Mouse (Mus musculus): ENCODE measurements around the gene Otof. TPM values are rescaled to one million over a fixed set of nuclear protein-coding genes. Genes with fewer than 3 reads are reported as not detected.

Otof gene
- polyA plus RNA-seq, 1 experiment from 2014 or later, result 1.2 TPM

DNA sequence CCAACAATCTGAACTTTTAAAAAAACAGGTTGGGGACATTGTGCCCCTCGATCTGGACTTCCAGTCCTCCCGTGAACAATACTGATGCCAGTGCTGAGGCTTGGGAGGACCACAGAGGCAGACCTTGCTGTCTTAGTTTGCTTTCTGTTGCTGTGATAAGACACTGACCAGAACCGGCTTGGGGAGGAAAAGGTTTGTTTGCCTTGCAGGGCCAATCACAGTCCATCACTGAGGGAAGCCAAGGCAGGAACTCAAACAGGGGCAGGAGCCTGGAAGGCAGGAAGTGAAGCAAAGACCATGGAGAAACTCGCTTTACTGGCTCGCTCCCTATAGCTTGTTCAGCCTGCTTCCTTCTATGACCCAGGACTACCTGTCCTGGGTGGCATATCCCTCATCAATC, 10.4 kb upstream of the Otof start:
- 84% methylated on average over 5 of the region's 5 CpGs for WGBS
- peaks cover 8% of the 10 kb centered on the region for H3K4me1 ChIP-seq (replicated peaks)

DNA sequence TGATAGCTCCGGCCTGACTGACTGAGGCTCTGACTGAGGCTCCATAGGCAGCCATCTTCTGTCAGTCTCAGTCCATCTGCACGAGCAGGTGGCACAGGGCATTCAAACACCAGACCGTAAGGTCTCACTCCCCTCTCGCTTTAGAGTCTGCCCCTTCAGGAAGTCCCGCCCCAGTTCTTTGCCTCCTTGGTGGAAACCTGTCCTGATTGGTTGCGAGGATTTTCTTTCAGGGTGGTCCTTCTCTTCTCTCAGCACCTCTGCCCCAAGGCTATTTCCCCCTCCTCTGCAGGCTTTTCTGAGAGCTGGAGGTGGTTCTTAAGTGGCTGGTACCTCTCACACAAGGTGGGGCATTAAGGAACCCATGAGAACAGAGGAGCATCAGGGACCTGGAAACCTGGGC, 8.7 kb upstream of the Otof start:
- Histone ChIP-seq H3K27ac (no peak overlapping the region), H3K36me3 (no peaks in the 10 kb centered on the region), H3K9me3 (no peaks in the 10 kb centered on the region), H3K27me3 (peaks cover 13% of the 10 kb centered on the region), H3K4me2 (replicated peaks) (no peak overlapping the region), H3K4me1 (replicated peaks) (peaks cover 21% of the 10 kb centered on the region), H3K9ac (replicated peaks) (no peak overlapping the region), H3K4me3 (replicated peaks) (no peak overlapping the region)
- WGBS, result 66% methylated on average over 6 of the region's 6 CpGs
- ATAC-seq, result no peak

More for the DNA sequence above, 10.4 kb upstream of the Otof start:
- H3K27ac ChIP-seq, result no peak overlapping the region
- H3K4me2 ChIP-seq (replicated peaks), result no peak overlapping the region
- ATAC-seq, result no peak
- H3K27me3 ChIP-seq, result 0 out of 2 replicates have a peak, but pooled peaks cover 3% of the 10 kb centered on the region
- no peak overlapping the region for H3K4me3 ChIP-seq (replicated peaks)
- H3K9me3 ChIP-seq, result no peaks in the 10 kb centered on the region
- no peaks in the 10 kb centered on the region for H3K36me3 ChIP-seq
- no peak overlapping the region for H3K9ac ChIP-seq (replicated peaks)

DNA sequence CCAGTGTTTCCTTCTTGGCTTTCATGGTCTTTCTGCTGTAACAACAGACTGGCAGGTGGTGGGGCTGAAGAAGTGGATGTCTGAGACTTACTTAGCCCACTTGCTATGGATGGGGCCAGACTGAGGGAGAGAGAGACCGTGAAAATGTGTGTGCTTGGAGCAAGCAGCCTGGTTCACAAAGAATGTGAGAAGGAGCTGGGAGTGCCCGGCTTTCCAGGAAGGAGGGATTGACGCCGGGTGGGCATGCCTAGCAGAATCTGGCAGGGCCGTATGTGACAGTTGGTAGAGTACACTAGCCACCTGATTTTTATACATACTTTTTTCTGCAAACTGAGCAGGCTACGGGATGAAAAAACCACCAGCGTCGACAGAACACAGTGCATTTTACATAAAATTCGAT, 4.6 kb upstream of the Otof start:
- Histone ChIP-seq H3K27me3 (peaks cover 25% of the 10 kb centered on the region), H3K9ac (replicated peaks) (peak overlapping the region; percentile 51), H3K9me3 (no peaks in the 10 kb centered on the region), H3K4me2 (replicated peaks) (peak overlapping the region; percentile 56), H3K4me1 (replicated peaks) (peaks cover 31% of the 10 kb centered on the region), H3K4me3 (replicated peaks) (peak overlapping the region; percentile 28), H3K36me3 (no peaks in the 10 kb centered on the region), H3K27ac (no peak overlapping the region)
- 41% methylated on average over 9 of the region's 9 CpGs for WGBS
- ATAC-seq, result 0 out of 2 replicates have a peak, but pooled peaks have one; percentile 4

GRCm38 (mm10) chr5:30465861-30466260, 4.1 kb upstream of the Otof start, which contains the start of gene 1700001C02Rik:
1700001C02Rik (plus strand) TSS chr5:30466047.
- WGBS, result 15% methylated on average over 21 of the region's 21 CpGs
- Histone ChIP-seq H3K4me2 (replicated peaks) (peak within 1 kb of the TSS; percentile 56), H3K36me3 (no peaks in the 10 kb centered on the region), H3K27ac (no peak within 1 kb of the TSS), H3K4me1 (replicated peaks) (peaks cover 33% of the 10 kb centered on the region), H3K9me3 (no peaks in the 10 kb centered on the region), H3K4me3 (replicated peaks) (peak within 1 kb of the TSS; percentile 28), H3K27me3 (peaks cover 25% of the 10 kb centered on the region), H3K9ac (replicated peaks) (peak within 1 kb of the TSS; percentile 51)
- ATAC-seq, result peak; percentile 35

DNA sequence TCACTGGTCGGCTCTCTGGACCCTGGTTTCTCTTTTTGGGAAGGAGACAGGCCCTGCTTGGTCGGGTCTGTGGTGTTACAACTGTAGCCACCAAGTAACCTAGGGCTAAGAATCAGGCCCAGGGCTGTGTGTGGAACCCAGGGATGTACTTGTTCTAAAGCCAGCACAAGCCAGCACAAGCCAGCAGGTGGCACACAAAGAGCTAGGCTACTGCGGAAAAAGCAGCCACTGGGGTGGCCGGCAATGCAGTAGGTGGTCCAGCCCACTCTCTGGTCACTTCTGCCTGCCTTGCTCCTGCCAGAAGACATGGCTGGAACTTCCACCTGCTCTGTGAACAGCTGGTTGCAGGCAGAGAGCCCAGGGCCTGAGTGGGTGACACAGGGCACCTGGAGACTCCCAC, 1.6 kb downstream of the Otof start:
- 34% methylated on average over 4 of the region's 4 CpGs for WGBS
- peaks cover 10% of the 10 kb centered on the region; the same call in 1 of the 2 replicates for H3K27me3 ChIP-seq
- H3K4me1 ChIP-seq (replicated peaks), result peaks cover 20% of the 10 kb centered on the region
- no peak for ATAC-seq
- H3K9ac ChIP-seq (replicated peaks), result no peak overlapping the region
- no peak overlapping the region for H3K4me2 ChIP-seq (replicated peaks)
- H3K36me3 ChIP-seq, result no peaks in the 10 kb centered on the region
- H3K27ac ChIP-seq, result no peak overlapping the region
- no peak overlapping the region for H3K4me3 ChIP-seq (replicated peaks)
- no peaks in the 10 kb centered on the region for H3K9me3 ChIP-seq

GRCm38 (mm10) chr5:30456056-30456455, 5.7 kb downstream of the Otof start:
- Histone ChIP-seq H3K4me1 (replicated peaks) (peaks cover 6% of the 10 kb centered on the region; the same call in 1 of the 2 replicates), H3K9me3 (no peaks in the 10 kb centered on the region), H3K9ac (replicated peaks) (no peak overlapping the region), H3K4me2 (replicated peaks) (no peak overlapping the region), H3K4me3 (replicated peaks) (no peak overlapping the region), H3K27ac (no peak overlapping the region), H3K36me3 (no peaks in the 10 kb centered on the region), H3K27me3 (no peaks in the 10 kb centered on the region)
- no peak for ATAC-seq
- 64% methylated on average over 6 of the region's 6 CpGs for WGBS

DNA sequence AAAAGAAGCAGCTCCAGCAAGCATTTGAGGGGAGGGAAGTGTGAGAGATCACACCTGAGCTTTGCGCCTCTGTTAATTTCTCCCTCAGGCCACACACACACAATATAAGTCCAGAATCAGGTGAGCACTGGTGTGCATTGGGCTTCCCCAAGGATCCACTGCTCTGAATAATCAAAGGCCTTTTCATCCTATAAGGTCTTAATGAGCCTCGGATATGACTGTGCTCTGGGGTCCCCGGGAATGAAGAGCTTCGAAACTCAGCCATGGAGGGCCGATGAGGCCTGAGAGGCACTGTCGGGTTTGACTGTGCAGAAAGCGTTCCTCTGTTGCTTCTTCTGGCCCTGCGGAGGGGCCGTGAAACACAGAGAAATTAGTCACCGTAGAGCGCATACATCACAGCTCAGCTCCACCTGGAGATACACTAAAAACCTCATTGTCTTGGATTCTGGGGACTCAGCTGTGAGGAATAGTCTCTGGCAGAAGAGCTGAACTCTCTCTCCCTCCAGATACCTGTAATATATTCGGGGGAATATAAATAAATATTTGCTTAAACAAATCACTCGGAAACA, 17.3 kb downstream of the Otof start:
- 80% methylated on average over 13 of the region's 13 CpGs for WGBS
- Histone ChIP-seq H3K36me3 (no peaks in the 10 kb centered on the region), H3K4me3 (replicated peaks) (no peak overlapping the region), H3K27me3 (0 out of 2 replicates have a peak, but pooled peaks cover 3% of the 10 kb centered on the region), H3K4me2 (replicated peaks) (no peak overlapping the region), H3K27ac (peak overlapping the region; percentile 60; the same call in 1 of the 2 replicates), H3K4me1 (replicated peaks) (peaks cover 6% of the 10 kb centered on the region; the same call in 1 of the 2 replicates), H3K9me3 (no peaks in the 10 kb centered on the region), H3K9ac (replicated peaks) (no peak overlapping the region)
- ATAC-seq, result no peak

DNA sequence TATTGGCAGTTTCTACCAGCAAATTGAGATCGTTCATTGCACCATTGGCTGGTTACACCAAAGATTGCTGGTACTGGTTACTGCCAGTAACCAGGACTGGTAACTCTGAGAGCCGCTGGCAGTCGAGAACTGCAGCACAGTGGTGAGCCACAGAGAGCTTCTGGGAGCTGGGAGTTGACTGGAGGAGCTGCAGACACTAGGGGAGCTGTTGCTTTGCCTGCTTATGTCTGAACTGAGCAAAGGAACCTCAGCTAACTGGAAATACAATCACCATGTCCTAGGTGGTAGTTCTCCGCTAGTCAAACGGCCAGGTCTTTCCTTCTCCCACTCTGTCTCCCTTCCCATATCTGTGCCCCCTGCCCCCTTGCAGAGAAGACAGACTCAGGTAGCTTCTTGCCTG, 19.5 kb downstream of the Otof start:
- WGBS, result 66% methylated on average over 5 of the region's 5 CpGs
- Histone ChIP-seq H3K4me3 (replicated peaks) (no peak overlapping the region), H3K4me1 (replicated peaks) (peaks cover 6% of the 10 kb centered on the region; the same call in 1 of the 2 replicates), H3K9ac (replicated peaks) (no peak overlapping the region), H3K4me2 (replicated peaks) (no peak overlapping the region), H3K9me3 (no peaks in the 10 kb centered on the region), H3K27ac (no peak overlapping the region), H3K36me3 (no peaks in the 10 kb centered on the region), H3K27me3 (0 out of 2 replicates have a peak, but pooled peaks cover 3% of the 10 kb centered on the region)
- no peak for ATAC-seq

DNA sequence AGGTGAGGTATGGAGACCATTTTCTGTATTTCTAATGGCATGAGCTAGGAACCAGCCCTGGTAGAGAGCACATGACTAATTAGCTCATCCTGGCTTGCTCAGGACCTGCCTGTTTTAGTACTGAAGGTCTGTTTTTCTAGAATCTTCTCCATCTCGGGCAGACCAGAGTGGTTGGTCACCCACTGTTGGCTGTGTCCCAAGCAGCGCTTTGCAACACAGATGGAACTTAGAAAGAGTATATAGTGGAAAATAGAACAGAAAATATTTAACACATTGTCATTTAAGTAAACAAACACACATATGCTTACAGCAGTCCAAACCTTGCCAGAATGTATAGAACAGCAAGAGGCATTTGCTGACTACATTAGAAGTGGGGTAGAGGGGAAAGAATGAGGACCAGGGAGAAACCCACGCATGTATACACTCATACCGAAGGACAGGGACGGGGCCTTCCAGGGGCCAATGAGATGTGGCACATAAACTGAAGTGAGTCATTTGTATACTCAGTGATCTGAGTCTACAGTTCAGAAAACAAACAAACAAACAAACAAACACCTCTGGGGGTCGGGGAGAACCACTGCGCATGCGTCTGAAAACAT, 21.3 kb downstream of the Otof start:
- H3K9ac ChIP-seq (replicated peaks), result no peak overlapping the region
- no peaks in the 10 kb centered on the region for H3K9me3 ChIP-seq
- H3K4me2 ChIP-seq (replicated peaks), result no peak overlapping the region
- no peak overlapping the region for H3K27ac ChIP-seq
- no peaks in the 10 kb centered on the region for H3K36me3 ChIP-seq
- no peaks in the 10 kb centered on the region for H3K27me3 ChIP-seq
- H3K4me1 ChIP-seq (replicated peaks), result peaks cover 6% of the 10 kb centered on the region; the same call in 1 of the 2 replicates
- WGBS, result 90% methylated on average over 8 of the region's 8 CpGs
- H3K4me3 ChIP-seq (replicated peaks), result no peak overlapping the region
- ATAC-seq, result no peak

DNA sequence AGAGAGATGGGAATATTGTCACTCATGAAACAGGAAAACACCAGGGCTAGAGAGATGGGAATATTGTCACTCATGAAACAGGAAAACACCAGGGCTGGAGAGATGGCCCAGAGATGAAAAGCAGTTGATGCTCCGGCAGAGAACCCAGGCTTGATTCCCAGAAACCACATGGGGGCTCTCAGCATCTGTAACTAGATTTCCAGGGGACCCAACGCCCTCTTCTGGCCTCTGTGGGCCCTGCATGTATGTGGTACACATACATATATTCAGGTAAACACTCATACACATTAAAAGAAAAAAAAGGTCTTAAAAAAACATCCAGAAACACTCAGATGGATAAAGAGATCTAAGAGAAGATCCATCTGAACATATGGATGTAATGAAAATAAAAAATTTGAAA, 22.8 kb downstream of the Otof start:
- Histone ChIP-seq H3K36me3 (no peaks in the 10 kb centered on the region), H3K9ac (replicated peaks) (no peak overlapping the region), H3K27me3 (no peaks in the 10 kb centered on the region), H3K4me3 (replicated peaks) (no peak overlapping the region), H3K4me1 (replicated peaks) (no peaks in the 10 kb centered on the region), H3K27ac (no peak overlapping the region), H3K4me2 (replicated peaks) (no peak overlapping the region), H3K9me3 (no peaks in the 10 kb centered on the region)
- no peak for ATAC-seq
- 44% methylated on average over 2 of the region's 2 CpGs for WGBS

DNA sequence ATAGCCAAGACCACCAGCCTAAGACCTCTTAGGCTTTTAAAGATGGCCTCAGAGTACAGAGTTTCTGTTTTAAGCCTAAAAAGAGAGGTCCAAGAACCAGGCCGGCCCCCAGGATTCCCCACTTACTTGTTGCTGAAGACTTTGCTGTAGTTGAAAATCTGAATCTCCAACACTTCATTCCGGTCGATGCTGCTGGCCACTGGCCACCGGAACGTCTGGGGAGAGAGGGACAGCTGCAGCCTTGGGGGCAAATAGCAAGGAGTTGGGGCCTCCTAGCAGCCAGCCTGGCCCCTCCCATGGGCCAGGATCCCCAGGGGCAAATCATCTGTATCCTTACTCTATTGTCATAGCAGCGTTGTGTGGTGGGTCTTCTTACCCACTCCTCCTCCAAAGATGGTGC, 34.3 kb downstream of the Otof start:
- 89% methylated on average over 6 of the region's 6 CpGs for WGBS

DNA sequence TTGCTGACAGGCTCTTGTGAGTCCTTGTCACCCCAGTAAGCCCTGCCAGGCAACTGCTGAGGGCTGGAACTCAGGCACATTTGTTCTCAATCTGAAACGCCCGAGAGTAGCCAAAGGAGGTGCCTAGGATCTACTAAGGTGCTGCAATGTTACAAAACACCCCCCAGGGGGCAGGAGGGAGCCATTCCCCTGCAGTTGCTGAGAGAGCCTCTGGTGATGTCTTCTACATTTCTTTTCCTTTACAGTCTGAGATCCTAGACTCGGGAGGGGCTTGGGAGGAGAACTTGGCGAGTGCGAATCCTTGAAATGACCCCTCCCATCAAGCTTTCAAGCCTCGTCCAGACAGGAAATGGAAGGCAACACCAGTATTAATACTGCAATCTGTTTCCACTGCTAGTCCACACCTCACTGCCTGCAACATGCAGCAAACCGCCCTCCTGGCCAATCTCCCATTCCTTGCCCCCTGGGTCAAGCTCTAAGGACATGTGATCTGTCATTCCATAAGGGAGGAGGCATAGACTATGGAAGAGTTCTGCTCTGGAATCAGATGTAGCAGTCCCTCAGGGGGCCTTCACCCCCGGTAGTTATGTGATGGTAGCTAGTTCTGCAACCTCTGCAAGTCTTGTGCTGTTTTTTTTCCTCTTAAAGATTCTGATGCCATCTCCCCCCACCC, 38.0 kb downstream of the Otof start:
- Histone ChIP-seq H3K4me3 (replicated peaks) (no peak overlapping the region), H3K27me3 (no peaks in the 10 kb centered on the region), H3K27ac (no peak overlapping the region), H3K9me3 (no peaks in the 10 kb centered on the region), H3K36me3 (no peaks in the 10 kb centered on the region), H3K4me1 (replicated peaks) (0 out of 2 replicates have a peak, but pooled peaks cover 4% of the 10 kb centered on the region), H3K9ac (replicated peaks) (no peak overlapping the region), H3K4me2 (replicated peaks) (no peak overlapping the region)
- 39% methylated on average over 8 of the region's 8 CpGs for WGBS
- ATAC-seq, result peak; percentile 43; the same call in 1 of the 2 replicates

More for the DNA sequence above, 34.3 kb downstream of the Otof start:
- H3K4me1 ChIP-seq (replicated peaks), result 0 out of 2 replicates have a peak, but pooled peaks cover 4% of the 10 kb centered on the region
- H3K27me3 ChIP-seq, result no peaks in the 10 kb centered on the region
- no peaks in the 10 kb centered on the region for H3K36me3 ChIP-seq
- no peak overlapping the region for H3K27ac ChIP-seq
- H3K4me3 ChIP-seq (replicated peaks), result no peak overlapping the region
- H3K4me2 ChIP-seq (replicated peaks), result no peak overlapping the region
- no peaks in the 10 kb centered on the region for H3K9me3 ChIP-seq
- no peak overlapping the region for H3K9ac ChIP-seq (replicated peaks)
- no peak for ATAC-seq

All from midbrain, embryonic 13.5 days (tissue).